Mouse (Mus musculus): Measurements from ENCODE around the gene Pttg1ip.

The Pttg1ip gene

GRCm38 (mm10) chr10:77569481-77569880 lies 12.0 kb upstream of the Pttg1ip start:
- DNase-seq (ENCODE audit: low read depth), result no peak

DNA sequence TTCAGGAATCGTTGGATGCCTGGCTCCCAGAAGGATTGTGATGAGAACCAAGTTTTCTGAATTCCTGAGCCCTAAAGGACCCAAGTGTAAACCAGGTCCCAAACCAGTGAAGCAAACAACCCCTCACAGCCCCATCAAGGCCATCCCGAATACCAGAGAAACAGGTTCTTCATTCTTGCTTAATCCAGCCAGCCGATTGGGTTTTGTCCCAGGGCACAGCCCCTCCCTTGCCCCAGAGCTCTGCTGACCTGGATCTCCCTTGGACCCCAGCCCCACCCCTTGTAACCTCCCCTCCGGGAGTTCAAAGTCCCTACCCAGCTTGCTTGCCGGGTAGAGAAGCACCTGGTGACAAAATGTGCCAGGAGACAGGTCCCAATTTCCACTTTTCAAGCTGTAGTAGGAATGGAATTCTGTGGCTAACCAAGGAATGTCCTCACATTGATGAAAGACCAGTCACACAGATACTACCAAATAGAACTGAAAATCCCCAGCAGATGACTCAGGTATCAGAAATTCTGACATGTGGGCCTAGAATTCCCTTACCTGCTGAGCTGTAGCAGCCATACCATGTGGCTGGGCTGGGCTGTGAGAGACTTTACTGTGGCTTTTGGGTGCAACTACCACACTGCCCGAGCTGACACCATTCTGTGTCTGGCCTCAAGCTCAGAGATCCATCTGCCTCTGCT lies 11.4 kb upstream of the Pttg1ip start:
- no peak for DNase-seq (ENCODE audit: low read depth)

DNA sequence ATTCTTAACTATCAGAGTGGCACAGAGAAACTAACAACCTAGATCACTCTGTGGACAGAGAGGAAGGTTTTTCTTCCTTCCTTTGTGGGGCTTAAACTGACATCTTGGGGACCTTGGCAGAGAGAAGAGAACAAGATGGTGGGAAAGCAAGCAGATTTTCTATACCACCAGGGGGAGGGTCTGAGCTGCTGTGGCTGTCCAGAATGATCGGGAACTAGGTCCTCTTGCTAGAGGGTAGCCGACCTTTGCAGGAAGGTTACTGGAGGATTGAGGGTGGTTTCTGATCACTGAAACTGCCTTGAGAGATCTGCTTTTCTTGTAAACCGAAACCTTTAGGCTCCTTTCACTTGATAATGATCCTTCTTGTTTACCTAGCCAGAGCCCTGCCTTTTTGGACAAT lies 9.3 kb upstream of the Pttg1ip start:
- no peak for DNase-seq (ENCODE audit: low read depth)

DNA sequence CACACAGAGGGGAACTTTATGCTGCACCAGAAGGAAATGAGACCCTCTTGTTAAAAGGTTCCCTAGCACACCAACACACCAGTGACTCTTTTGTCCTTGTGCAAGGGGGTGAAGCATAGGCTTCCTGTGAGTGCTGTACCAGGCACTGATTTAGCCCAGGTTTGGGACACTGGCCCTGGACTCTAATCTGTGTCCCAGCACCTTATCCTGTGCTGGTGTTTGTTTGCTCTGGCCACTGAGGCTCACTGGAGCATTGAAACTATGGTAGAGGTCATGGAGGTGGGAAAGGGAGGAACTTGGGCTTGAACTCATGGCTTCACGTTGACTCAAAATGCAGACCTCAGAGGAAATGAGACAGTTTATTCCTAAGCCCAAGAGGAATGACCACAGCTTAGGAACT lies 8.4 kb upstream of the Pttg1ip start:
- DNase-seq (ENCODE audit: low read depth), result no peak

DNA sequence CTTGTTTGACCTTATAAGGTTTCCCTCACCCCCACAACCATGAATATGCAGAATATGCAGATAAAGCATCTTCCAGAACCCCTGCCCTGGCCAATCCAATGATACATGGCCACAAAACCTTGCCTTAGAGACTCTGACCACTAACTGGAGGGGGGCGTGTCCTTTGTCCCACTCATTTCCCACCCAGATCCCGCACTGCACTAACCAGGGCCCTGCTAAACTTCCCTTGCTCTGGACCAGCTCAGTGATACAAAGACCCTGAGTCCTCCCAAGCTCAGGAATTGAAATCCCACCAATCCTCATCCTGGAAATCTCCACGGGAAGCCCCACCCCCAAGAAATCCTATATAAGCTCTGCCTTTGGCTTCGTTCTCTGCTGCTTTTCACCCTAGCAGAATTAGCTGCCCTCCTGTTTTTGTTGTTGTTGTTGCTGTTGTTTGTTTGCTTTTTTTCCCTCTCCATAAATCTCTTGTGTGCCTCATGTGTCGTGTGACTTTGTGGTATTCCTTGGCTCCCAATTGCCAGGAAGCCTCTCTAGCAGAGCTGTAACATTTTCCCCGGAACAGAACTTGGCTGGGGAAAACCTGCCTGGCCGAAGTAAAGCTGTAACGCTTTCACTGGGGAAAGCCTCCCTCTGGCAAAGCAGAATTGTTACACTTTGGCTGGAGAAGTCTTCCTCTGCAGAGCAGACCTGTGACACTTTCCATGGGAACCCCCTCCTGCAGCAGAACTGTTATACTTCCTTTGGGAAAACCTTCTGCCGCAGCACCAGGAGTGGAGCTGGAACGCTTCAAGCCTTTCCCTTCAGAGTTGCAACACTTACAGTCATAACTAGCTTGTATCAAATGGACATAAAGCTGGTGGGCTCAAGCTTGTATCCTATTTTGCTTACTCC lies 1.2 kb upstream of the Pttg1ip start:
- DNase-seq (ENCODE audit: low read depth), result no peak

- no peak for DNase-seq (ENCODE audit: low read depth)
Measured at GRCm38 (mm10) chr10:77581023-77581407, 505 bp upstream of the Pttg1ip start.

- no peak for DNase-seq (ENCODE audit: low read depth)
Measured at GRCm38 (mm10) chr10:77582285-77582618, 732 bp downstream of the Pttg1ip start.

GRCm38 (mm10) chr10:77583795-77584422 lies 2.4 kb downstream of the Pttg1ip start:
- peak; percentile 76 for DNase-seq (ENCODE audit: low read depth)

DNA sequence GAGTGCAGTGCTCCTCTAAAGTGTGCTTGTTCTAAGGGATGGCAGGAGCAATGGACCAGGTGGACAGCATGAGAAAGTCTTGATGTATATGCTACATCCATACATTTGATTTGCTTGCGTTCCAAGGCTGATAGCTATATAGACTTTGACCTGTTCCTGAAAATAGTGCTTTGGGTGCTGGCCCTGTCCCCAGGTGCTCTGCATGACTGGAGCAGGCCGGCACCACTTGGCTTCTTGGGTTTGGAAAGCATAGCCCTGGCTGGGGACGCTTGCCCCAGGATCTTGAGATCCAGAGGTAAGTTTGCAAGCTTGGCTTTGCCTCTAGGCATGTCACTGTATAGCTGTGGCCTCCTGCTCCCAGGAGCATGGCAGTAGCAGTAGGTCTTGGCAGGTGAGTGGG lies 5.1 kb downstream of the Pttg1ip start:
- no peak for DNase-seq (ENCODE audit: low read depth)

GRCm38 (mm10) chr10:77587091-77587775 lies 5.7 kb downstream of the Pttg1ip start:
- DNase-seq (ENCODE audit: low read depth), result no peak

DNA sequence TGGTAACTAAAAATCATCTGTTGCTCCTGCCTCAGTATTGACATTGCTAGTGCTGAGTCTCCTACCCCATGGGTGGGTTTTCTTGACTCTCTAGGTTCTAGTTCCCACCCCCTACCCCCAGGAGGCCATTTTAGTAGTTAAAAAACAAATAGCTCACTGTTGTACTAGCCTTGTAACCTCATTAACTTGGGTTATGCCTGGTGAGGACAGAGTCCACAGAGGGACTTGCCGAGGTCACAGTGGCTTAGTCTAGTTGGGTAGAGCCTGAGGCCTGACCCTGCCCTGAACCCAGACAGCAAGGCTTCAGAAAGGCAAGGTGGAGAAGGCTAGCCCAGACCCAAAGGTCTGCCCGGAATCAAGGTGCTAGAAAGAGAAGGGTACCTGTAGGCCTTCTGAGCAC lies 6.5 kb downstream of the Pttg1ip start:
- DNase-seq (ENCODE audit: low read depth), result no peak

DNA sequence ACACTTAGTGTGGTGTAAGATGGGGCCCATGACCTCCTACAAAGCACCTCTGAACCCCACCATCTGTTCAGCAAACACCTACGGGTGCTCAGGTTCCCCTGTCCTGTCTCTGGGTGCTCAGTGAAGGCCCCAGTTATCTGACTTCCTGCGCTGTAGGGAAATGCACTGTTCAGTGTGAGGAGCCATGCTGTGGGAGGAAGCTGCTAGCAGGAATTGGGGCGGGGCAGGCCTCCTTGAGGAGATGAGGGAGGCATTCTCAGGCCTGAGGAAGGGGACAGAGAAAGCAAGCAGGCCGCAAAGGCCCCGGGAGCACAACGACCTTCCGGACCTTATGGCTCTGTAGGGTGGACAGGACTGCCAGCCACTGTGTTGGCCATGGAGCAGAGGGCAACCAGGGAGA lies 7.6 kb downstream of the Pttg1ip start:
- DNase-seq (ENCODE audit: low read depth), result no peak

DNA sequence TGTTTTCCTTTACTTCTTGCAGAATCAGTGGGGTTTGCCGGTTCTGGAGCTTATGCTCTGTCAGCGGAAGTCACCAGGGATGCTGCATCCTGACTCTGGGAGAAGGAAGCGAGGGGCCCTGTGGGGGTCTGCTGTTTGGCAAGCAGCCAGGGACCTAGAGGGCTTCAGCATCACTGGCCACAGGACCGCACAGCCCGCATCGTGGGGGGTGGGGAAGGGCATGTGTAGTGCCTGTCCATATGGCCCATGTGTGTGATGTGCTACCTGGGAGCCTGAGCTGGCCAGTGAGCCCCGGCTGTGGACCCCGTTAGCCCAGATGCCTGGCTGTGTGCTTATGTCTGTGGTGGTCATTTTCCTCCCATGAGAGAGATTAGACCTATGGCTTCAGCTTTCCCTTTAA lies 8.2 kb downstream of the Pttg1ip start:
- no peak for DNase-seq (ENCODE audit: low read depth)

GRCm38 (mm10) chr10:77590812-77591211 lies 9.3 kb downstream of the Pttg1ip start:
- DNase-seq (ENCODE audit: low read depth), result peak; percentile 84

DNA sequence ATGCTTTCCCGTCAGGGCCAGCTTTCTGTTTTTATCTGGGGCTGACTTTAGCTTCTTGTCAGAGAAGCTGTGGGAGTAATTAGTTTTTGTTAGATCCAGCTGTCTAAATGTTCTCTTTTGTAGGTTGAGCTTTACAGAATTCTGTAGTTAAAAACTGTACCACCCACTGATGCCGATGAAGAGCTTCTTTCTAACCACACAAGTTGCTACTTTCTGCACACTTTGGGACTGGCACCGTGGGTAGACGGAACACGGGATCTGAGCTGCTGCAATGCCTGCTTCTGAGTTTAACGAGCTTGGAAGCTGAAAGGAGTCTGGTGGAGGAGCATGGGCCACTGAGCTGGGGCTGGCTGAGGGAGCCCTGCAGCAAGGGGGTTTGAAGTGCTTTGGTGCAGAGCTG lies 10.0 kb downstream of the Pttg1ip start:
- no peak for DNase-seq (ENCODE audit: low read depth)

GRCm38 (mm10) chr10:77596060-77596459 lies 14.5 kb downstream of the Pttg1ip start:
- no peak for DNase-seq (ENCODE audit: low read depth)

GRCm38 (mm10) chr10:77603021-77603420 lies 21.5 kb downstream of the Pttg1ip start:
- no peak for DNase-seq (ENCODE audit: low read depth)

DNA sequence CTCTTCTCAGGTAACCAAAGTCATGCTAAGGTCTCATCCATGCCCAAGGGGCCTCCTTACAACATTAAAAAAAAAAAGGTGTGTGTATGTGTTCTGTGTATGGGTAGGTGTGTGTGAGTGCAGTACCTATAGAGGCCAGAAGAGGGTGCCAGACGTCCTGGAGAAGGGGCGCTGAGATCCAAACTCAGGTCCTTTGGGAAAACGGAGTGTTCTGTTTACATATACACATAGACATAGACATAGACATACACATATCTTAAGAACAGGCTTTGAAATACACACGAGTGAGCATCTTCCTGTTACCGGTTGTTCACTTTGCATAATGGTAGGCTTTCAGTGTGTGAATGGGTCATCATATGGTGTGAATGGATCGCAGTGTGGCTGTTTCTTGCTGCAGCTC lies 22.6 kb downstream of the Pttg1ip start:
- DNase-seq (ENCODE audit: low read depth), result no peak

DNA sequence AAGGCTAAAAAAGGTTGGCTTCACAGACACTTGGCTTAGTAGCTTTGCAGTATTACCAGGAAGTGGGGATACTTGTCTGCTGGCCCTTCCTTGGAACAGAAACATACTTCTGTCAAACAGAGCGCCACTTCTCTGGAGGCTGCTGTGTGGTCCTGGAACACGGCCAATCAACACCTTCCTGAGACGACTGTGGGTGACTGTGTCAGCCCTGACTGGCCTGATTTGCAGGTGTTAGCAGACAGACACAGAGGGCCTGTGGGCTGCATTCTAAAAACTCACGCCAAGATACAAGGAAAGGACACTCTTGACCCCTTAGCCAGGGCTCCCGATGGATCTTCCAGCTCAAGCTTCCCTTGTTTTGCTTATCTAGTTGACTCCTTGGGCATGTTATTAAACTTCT lies 23.4 kb downstream of the Pttg1ip start:
- no peak for DNase-seq (ENCODE audit: low read depth)

DNA sequence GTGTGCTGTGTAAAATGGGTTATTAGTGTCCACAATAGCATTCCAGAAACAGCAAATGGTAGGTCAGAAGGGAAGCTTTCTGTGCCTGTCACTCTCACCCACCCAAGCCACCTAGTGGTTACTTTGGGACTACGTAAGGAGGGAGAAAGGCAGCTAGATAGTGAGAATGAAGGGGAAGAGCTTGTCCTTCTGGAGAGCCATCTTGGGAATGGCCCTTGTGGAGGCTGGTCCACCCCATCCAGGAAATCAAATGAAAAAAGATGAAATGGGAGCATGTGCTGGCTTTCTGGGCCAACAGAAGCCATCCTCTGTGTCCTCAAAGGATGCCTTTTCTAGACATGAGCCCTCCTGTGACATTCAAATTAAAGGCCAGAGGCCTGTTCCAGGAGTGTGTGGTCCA lies 23.8 kb downstream of the Pttg1ip start:
- no peak for DNase-seq (ENCODE audit: low read depth)

- DNase-seq (ENCODE audit: low read depth), result peak; percentile 90
Measured at GRCm38 (mm10) chr10:77605908-77606826, 24.6 kb downstream of the Pttg1ip start, which contains the start of the genes Sumo3 and Gm49325. TSS of gene Sumo3 (plus strand) at chr10:77606097. TSS of gene Gm49325 (plus strand) at chr10:77606197.

Measured in c-Kit-positive CD71-positive TER-119-negative erythroid progenitor cells, embryonic 14.5 days (primary cell).